Mouse (Mus musculus): ENCODE results near the gene Cfi.
A peak's percentile ranks its signal among the peaks of the same experiment; 100 is the strongest.

Gene Cfi

DNA sequence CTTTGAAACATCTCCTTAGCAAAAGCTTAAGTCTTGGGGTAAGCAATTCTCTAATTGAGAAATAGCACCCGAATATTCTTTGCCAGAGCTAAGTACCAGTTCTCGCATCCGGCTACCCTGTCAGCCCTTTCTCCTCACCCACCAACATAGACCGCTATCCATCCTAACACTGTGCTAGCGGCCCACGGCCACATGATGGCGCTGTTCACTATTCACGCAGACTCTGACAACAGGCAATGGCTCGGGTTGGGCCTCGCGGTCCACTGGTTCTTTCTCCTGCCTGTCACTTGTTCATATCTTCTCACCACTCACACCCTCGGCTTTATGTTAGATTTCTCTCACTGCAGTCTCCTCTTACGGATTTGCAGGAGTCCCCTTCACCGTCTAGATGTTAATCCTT, 28.0 kb downstream of the Cfi start:
- peak; percentile 60 to 87 for DNase-seq (ENCODE audit: inconsistent age in 2 of 2, low spot score in 1 of 2)

DNA sequence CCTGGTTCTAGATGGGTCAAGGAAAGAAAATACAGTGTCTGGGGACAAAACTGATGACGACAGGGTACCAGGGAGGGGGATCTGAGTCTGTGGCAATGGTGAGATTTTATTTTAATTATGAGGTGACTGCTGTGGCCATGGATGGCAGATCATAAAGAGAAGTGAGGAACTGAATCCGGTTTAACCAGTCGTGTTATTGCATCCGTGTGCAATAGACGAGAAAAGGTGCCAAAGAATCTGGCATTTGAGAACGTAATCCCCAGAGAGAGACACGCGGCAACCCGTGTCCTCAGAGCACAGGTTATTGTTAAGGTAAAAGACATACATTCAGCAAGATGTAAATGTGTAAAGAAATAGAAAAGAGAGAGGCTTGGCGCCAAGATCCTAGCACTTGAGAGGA, 41.6 kb downstream of the Cfi start:
- no peak for DNase-seq (ENCODE audit: inconsistent age in 2 of 2, low spot score in 1 of 2)

DNA sequence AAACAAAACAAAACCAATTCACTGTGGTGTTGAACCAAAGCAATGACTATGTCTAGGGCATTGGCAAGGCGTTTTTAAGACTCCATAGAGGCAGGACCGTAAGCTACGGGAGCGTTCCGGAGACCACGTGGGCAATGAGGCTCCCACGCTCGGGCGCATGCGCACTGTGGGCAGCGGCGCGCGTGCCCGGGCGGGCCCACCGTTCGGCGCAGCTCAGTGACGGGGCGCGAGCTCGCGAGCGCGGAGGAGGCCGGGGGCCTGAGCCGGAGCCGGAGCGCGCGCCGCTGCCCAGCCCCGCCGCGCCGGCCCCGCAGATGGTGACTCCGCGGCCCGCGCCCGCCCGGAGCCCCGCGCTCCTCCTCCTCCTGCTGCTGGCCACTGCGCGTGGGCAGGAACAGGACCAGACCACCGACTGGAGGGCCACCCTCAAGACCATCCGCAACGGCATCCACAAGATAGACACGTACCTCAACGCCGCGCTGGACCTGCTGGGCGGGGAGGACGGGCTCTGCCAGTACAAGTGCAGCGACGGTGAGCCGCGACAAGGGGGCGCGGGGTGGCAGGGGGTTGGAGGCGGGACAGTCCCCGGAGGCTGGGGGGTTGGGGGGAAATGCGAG, 42.8 kb downstream of the Cfi start, which contains the start of gene Pla2g12a:
Pla2g12a (plus strand) TSS at position 202 of the 617 bp plus-strand sequence.
- DNase-seq (ENCODE audit: inconsistent age in 2 of 2, low spot score in 1 of 2) = peak; percentile 94 to 97

DNA sequence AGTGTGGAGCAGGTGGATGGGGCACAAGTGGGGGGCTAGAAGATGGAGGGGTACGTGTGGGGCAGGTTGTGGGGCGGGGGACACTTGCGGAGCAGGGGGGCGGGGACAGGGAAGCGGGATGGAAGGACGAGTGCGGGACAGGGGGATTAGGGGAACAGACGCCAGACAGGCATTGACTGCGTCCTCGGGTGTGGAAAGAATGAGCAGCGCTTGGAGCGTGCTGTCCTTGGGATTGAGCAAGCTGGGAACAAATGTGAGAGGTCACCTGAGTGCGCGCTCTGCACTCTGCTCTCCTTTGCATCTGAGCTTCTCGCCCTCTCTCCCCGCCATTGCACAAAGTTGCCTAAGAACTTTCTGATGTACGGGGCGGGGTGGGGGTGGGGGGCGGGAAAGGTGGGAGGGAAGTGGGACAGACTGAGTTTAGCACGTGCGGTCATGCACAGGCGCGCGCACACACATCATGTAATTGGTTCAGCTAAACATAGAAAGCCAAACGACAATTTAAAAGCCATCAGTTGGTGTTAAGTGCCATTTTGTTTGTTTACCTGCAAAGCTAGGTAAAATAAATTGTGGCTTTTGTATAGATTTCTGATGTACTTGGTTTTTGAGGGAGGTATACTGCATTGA, 43.6 kb downstream of the Cfi start:
- peak; percentile 67 to 84 for DNase-seq (ENCODE audit: inconsistent age in 2 of 2, low spot score in 1 of 2)

DNA sequence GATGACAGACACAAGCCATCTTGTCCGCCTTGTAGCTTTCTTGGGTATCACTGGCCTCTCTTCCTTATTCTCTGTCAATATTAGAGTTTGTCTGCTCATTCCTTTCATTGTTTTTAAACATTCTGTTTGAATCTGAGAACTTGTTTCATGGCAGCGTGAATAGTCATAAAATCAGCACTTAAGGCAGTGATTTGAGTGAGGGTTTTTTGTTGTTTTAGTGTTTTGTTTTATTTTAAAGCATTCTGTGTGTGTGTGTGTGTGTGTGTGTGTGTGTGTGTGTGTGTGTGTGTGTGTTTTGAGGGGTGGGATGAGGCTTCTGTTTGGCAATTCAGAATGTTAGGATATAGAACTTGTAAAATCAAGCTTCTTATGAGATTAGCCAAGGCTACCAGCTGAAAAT, 44.2 kb downstream of the Cfi start:
- DNase-seq (ENCODE audit: inconsistent age in 2 of 2, low spot score in 1 of 2) = no peak

DNA sequence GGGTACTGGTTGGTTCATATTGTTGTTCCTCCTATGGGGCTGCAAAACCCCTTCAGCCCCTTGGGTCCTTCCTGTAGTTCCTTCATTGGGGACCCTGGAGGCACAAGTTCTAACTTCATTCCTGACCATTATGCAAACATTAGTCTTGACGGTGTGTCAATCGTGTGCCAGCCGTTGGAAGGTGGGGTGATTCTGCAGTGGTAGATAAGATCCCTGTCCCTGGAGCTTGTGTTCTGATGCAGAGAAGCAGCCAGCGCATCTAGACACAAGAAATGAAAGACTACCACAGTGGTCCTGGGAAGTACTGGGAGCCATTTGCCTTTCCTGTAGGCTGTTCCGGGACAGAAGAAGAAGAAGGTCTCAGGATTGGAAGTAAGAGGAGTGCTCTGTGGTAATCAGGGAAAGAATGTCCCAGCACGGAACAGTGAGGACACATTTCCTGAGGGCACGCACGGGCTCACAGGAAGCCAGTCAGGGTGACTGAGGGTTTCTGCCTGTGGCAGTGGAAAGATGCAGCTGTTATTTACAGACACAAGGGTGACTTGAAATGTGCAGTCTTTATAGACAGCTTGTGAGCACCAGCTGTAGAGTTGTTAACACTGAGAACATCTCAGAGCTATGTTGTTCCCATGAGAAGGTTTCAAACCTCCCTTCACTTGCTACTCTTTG, 45.4 kb downstream of the Cfi start:
- DNase-seq (ENCODE audit: inconsistent age in 2 of 2, low spot score in 1 of 2) = no peak

DNA sequence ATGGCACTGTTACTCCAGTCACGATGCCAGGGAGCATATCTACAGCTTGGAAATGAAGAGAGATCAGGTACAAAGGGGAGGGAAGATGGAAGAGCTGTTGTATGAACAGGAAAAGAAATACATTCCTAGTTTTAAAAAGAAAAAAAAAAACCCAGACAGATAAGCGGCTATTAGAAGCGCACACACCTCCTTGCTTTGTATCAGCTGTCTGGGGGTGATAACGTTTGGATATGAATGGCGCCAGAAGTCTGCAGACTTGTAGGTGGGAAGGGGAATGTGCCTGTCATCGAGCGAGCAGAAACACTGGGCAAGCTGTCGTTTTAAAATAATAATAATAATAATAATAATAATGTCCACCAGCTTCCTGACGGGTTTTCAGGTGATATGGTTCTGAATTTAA, 49.9 kb downstream of the Cfi start:
- no peak for DNase-seq (ENCODE audit: inconsistent age in 2 of 2, low spot score in 1 of 2)

DNA sequence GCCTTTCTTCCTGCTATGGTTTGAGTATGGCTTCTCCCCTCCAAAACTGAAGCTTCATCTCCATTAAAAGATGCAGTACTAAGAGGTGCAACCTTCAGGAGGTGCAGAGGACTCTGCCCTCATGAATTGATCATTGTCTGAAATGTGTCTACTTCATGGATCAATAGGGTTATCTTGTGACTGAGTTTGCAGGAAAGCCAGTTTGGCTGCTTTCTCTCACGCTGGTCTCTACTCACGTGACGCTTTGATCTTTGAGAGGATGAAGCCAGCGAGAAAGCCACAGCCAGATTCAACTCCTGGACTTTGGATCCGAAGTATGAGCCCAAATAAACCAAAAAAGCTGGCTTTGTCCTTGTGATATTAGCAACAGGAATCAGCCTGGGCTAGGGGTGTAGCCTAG, 50.7 kb downstream of the Cfi start:
- no peak for DNase-seq (ENCODE audit: inconsistent age in 2 of 2, low spot score in 1 of 2)

DNA sequence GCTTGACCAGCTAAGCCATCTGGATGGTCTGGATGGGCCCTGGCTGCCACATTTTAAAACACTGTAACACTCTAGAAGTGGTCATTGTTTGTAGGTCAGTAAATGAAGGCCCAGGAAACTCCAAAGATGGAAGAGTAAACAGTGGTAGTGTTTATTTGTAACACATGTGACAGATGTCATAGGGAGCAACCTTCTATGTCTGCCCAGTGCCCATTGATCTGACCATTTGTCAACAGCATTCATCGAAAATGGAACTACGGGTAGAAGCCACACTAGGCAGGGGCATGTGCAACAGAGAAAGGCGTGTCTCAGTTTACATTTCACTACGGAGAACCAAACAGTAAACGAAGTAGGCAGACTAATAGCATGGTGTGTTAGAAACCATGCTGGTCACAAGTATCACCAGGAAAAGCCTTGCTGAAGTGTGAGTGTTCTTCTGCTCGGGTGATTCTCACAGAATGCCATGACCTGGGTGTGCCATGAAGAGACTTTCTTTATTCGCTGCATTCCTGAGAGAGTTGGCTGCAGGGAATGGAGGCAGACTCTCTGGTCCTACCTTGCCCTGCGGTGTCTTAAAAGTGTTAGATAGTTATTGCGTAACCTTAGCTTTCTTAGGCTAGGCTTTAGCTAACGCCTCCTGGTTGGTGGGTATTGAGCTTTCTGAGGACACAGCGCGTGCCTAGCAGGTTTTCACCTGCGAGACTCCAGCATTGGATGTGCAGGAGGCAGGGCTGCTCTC, 52.3 kb downstream of the Cfi start:
- no peak for DNase-seq (ENCODE audit: inconsistent age in 2 of 2, low spot score in 1 of 2)

DNA sequence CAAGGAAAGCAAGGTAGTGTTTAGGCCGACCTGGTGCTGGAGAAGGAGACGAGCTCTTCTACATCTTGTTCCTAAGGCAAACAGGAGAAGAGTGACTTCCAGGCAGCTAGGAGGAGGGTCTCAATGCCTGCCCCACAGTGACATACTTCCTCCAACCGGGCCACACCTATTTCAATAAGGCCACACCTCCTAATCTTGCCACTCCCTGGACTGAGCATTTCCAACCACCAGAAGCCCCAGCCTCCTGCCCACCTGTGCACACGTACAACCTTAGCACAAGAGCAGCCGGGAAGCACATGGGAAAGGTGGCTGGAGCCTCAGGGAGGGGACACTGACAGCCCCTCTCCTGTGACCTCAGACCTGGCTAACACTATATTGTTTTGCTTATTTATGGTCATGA, 56.3 kb downstream of the Cfi start:
- DNase-seq (ENCODE audit: inconsistent age in 2 of 2, low spot score in 1 of 2) = no peak

DNA sequence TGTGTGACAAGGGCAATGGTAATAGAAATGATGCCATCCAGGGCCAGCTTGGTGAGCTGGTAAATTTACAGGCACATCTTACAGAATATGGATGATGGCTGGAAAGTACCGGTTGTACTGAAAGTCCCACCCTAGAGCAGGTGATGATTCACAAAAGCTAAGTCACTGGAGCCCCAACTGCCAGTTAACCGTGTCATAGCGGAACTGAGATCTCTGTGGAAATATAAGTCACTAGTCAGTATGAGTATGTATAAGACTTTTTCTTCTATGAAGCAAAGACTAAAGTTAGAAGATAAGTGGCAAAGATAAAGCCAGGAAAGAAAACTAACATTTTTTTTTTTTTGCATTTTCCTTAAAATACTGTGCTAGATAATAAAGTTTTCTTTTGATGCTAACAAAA, 57.5 kb downstream of the Cfi start:
- no peak for DNase-seq (ENCODE audit: inconsistent age in 2 of 2, low spot score in 1 of 2)

DNA sequence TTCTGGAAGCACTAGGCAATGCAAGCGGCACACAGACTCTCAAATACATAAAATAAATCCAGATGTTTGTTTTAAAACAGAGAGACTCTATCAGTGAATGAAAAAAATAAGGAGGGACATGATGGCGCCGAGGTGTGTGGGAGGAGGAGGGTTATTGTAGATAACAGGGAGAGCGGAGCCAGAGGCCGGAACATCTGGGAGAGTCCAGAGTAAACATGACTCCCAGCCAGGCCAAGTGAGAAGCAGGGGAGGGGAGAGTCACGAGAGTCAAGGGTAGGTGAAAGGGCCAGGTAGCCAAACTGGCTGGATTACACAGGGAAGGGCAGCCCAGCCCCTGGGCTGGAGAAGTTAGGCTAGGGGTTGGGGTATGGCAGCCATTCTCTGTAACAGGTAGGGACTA, 60.9 kb downstream of the Cfi start:
- no peak for DNase-seq (ENCODE audit: inconsistent age in 2 of 2, low spot score in 1 of 2)

DNA sequence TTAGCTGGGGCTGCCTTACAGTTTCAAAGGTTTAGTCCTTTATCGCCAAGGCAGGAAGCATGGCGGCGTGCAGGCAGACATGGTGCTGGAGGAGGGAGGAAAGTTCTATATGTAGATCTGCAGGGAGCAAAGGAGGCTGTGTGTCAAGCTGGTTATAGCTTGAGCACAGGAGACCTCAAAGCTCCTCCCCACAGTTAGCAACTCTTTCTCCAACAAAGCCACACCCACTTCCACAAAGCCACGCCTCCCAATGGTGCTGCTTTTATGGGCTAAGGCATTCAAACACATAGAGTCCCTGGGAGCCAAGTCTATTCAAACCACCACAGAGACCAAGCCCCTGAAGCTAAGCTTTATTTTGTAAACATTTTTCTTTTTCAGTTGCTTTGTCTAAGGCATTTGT, 63.2 kb downstream of the Cfi start:
- no peak for DNase-seq (ENCODE audit: inconsistent age in 2 of 2, low spot score in 1 of 2)

DNA sequence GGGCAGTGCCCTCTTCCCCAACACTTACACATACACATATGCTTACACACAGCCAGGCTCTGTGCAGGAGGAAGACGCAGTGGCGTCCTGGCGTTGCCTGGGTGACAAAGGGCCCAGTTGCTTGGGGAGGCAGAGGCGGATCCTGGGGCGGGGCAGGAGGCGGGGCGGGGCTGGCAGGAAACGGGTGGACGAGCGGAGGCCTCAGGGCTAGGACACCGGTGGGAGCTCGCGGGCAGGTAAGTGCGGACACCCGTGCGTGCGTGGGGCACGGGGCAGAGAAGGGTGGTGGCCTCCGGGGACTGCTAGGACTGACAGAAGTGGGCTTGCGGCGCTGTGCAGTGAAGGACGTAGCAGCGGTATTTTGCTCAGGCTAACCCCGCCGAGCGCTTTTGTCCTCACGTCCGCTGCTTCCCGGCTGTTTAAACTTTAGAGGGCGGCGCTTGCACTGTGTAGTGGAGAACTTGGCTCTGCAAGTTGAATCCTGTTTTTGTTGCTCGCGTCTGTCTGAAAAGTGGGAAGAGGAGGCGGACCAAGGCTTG, 65.7 kb downstream of the Cfi start, which contains the start of gene Casp6:
Casp6 (plus strand) TSS at position 155 of the 539 bp plus-strand sequence.
- DNase-seq (ENCODE audit: inconsistent age in 2 of 2, low spot score in 1 of 2) = peak; percentile 87 to 97

DNA sequence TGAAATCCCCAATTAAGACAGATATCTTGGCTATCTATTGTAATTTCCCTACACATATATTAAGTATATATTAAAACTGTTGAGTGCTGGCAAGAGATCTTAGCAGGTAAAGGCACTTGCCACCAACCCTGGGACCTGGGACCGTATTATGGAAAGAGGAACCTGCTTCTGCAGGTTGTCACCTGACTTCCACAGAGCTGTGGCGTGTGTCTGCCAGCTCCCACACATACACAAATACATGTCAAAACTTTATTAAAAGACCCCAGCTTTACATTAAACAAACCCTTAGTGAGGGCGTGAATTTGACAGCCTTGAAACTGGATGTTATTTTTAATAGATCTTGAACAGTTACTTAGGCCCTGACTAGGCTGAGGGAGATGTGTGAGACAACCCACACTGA, 67.7 kb downstream of the Cfi start:
- no peak for DNase-seq (ENCODE audit: inconsistent age in 2 of 2, low spot score in 1 of 2)

DNA sequence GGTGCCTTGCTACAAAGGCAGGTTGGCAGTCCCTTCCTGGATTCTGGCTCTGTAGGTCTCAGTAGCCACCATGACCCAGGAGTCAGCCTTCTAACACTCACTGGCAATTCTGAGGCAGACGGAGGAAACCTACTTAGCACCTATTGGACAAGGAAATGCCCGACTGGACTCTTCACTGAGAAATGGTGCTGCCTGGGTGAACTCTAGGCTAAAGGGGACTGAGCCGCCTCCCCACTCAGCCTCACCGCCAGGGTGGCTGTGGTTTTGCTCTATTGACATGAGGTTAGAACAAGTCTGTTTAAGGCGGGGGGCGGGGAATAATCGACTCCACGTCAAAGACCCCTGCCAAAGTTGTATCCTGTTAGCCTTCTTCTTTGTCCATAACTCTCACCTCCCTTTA, 68.2 kb downstream of the Cfi start:
- peak in 1 of 2 experiments; percentile 44 for DNase-seq (ENCODE audit: inconsistent age in 2 of 2, low spot score in 1 of 2)

DNA sequence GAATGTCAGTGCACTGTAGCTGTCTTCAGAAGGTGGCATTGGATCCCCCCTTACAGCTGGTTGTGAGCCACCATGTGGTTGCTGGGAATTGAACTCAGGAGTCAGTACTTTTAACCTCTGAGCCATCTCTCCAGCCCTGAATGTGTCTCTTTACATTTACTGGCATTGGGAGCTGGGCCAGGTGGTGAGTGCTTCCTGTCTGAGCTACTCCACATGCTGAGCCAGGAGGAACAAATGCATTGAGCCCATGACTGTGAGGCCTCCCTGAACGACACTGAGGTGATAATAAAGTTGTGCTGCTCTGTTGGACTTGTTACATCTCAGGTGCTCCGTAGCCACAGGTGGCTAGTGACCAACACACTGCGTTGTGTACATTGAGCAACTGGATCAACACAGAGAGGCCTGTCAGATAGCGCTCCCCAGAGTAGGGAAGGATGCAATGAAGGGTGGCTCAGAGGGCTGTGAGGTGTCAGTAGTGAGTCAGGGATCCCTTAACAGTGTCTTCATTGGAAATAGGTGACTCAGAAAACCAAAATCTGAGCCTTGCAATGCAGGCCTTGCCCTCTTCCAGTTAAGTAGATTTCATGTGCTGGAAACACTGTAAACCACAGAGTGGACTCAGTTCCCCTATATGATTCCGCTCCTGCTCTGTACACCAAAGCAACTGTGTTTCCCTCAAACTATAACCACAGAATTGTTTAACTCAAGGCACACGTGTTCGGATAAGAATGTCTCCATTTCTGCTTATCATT, 68.9 kb downstream of the Cfi start:
- DNase-seq (ENCODE audit: inconsistent age in 2 of 2, low spot score in 1 of 2) = peak; percentile 14 to 63

DNA sequence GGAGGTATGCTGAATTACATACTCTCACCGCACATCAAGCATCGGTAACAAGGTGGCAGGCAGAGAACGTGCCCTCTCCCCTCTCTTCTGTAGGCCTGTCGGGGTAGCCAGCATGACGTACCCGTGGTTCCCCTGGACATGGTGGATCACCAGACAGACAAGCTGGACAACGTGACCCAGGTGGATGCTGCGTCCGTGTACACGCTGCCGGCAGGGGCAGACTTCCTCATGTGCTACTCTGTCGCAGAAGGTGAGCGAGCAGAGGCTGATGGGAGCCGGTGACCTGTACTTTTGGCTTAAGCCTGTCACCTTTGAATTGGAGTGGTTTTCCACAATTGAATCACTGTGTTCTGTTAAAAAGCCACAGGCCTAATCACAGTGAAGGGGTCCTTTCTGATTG, 76.3 kb downstream of the Cfi start:
- DNase-seq (ENCODE audit: inconsistent age in 2 of 2, low spot score in 1 of 2) = no peak

DNA sequence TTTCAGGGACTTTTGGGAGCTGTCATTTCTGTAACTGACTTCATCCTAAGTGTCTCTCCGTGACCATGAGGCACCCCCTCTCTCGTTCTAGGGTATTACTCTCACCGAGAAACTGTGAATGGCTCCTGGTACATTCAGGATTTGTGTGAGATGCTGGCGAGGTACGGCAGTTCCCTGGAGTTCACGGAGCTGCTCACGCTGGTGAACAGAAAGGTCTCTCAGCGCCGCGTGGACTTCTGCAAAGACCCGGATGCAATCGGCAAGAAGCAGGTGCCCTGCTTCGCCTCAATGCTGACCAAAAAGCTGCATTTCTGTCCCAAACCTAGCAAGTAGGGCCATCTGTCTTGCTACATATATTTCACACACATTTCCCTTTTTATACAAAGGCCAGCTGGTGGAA, 77.6 kb downstream of the Cfi start:
- DNase-seq (ENCODE audit: inconsistent age in 2 of 2, low spot score in 1 of 2) = no peak

DNA sequence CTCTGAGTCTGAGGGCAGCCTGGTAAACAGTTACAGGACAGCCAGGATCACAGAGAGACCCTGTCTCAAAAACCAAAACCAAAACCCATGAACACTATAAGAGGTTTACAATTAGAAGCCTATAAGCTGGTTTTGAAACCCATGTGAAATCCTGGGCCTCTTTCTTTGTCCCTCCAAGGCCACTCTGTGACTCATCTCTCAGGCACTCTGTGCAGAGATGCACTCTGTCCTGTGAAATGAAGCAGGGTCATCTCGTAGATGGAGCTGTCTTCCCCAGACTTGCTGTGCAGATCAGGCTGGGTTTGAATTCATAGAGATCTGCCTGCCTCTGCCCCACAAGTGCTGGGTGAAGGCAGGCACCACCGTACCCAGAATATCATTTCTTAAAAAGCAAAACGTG, 81.7 kb downstream of the Cfi start:
- peak; percentile 43 to 66 for DNase-seq (ENCODE audit: inconsistent age in 2 of 2, low spot score in 1 of 2)

DNA sequence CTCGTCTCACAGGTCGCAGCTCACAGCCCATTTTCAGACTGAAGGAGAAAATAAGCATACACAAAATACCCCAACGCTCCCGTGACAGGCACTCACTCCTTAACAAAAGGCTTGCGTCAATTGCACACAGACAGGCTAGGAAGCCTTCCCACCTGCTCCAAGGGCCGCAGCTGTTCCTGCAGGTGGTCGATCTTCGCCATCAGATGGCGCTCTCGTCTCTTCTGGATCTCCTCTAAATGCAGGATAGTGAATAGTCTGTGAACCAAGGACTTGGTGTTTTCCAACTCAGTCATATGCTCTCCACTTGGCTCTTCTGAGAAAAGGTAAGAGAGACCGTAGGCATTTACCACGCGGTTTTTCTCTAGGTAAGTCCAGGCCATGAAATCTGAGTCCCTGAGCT, 82.8 kb downstream of the Cfi start:
- peak; percentile 61 to 85 for DNase-seq (ENCODE audit: inconsistent age in 2 of 2, low spot score in 1 of 2)
